Mouse (Mus musculus) bone marrow macrophage, adult 2 months (primary cell): Measurements from ENCODE around the gene Cacng7. TPM values are rescaled to one million over a fixed set of nuclear protein-coding genes. Genes with fewer than 3 reads are reported as not detected.

ENCODE experiments used
- H3K27ac ChIP-seq: 2 replicates; pipeline ENCODE4 v1.5.1; 2012; ENCODE audit warnings: low read depth, low read length; ENCODE audit not compliant: insufficient read depth
- H3K4me1 ChIP-seq: 2 replicates; pipeline ENCODE4 v1.6.1; 2012; ENCODE audit warnings: low read length; ENCODE audit not compliant: control insufficient read depth, insufficient read depth
- H3K4me3 ChIP-seq: 2 replicates; pipeline ENCODE4 v1.5.1; 2012; ENCODE audit warnings: mild to moderate bottlenecking, low read length, moderate library complexity; ENCODE audit not compliant: insufficient read depth
- CTCF ChIP-seq: IDR thresholded peaks from 2 replicates; pipeline ENCODE4 v1.5.1; 2012; ENCODE audit warnings: low read depth, mild to moderate bottlenecking, low read length, moderate library complexity
- POLR2A ChIP-seq: IDR thresholded peaks from 2 replicates; pipeline ENCODE4 v1.6.1; 2012; ENCODE audit warnings: mild to moderate bottlenecking, low read depth, low read length, borderline replicate concordance
- polyA plus RNA-seq: library from polyadenylated mRNA; stranded (reverse); fragments of >200 nt; gene quantifications from 2 replicates; pipeline ENCODE4 v1.2.4, GENCODE M21; 2012; ENCODE audit not compliant: missing spikeins, insufficient read depth, insufficient read length

Cacng7 gene
- polyA plus RNA-seq = 0.48 TPM in 1 of 2 replicates, not detected in the other

DNA sequence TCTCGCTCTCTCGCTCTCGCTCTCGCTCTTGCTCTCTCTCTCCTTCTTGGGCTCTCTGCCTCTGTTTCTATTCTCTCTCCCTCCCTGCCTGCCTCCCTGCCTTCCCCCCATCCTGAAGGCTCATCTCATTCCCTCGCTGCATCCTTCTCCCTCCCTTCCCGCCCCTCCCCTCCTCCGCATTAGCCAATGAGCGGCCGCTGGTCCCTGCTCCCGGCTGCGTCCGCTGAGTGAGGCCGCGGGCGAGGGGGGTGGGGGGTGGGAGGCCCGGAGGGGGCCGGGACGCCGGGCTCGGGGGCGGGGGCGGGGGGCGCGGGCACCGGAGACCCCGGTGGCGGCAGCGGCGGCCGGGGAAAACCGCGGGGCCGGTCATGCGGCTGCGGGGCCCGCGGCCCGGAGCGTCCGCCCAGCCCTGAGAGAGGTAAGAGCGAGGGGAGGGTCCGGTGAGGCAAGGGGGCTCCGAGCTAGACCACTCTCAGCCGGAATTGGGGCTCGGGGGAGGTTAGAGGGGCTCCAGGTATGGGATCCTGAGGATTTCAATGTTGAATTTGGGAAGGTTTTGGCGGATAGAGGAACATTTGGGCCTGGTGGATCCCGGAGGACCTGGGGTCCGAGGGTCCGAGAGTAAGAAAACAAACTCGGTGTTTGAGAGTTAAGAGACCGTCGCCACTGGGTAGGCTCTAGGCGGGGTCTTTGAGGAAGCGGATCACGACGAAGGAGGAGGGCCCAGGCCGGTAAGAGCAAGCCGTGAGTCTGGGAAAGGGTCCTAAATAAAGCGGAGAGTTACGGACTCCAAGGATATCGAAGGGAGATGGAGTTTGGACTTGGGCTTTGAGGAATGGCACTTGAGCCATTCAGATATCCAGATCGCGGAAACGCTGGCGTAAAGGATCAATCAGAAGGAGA lies at the start of gene Cacng7:
TSS of gene Cacng7 (plus strand) at position 337 of the 903 bp plus-strand sequence.
- Histone ChIP-seq H3K27ac (no peak within 1 kb of the TSS), H3K4me1 (no peaks in the 10 kb centered on the region), H3K4me3 (no peak within 1 kb of the TSS)
- no peak for TF ChIP-seq CTCF
- no peak for TF ChIP-seq POLR2A

DNA sequence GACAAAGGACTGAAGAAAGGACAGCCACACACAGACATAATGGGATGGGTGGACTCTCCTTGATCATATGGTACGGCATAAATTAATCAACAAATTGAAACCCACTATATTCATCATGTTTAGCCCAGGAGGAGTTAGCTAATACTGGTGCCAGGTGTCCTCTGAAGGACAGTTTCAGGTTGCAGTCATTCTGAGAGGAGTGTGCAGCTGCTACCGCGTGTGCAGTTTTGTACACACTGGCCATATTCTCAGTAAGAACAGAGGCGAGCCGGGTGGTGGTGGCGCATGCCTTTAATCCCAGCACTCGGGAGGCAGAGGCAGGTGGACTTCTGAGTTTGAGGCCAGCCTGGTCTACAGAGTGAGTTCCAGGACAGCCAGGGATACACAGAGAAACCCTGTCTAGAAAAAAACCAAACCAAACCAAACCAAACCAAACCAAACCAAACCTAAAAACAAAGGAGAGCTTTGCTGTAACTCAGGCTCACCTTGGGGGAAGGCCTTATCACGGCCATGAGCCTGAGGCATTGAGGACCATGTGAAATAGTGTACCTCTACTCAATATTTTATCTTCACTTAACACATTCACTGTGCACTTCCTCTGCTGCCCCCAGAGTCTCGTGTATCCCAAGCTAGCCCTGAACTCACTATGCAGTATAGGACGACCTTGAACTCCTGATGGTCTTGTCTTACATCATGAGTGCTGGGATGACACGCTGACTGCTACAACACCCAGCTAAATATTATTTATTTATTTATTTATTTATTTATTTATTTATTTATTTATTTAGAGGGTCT lies 49.5 kb upstream of the Cacng7 start:
- TF ChIP-seq POLR2A (no peak), CTCF (no peak)
- H3K27ac ChIP-seq = no peak overlapping the region
- H3K4me1 ChIP-seq = peaks cover 31% of the 10 kb centered on the region
- H3K4me3 ChIP-seq = no peak overlapping the region

DNA sequence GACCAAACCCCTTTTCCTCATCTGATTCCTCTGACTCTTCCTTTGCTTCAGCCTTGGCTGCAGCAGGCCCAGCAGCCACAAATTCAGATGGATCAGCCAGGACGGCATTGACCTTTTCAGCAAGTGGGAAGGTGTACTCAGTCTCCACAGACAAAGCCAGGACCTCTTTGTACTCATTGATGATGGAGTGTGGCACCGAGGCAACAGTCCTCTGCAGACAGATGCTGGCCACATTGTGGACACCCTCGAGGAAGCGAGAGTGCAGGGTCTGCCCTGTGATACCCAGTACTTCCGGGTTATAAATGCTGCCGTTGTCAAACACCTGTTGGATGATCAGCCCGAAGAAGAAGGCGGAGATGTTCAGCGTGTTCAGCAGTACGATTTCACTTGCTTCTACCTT lies 48.2 kb upstream of the Cacng7 start:
- Histone ChIP-seq H3K4me3 (no peak overlapping the region), H3K4me1 (peaks cover 35% of the 10 kb centered on the region), H3K27ac (no peak overlapping the region)
- TF ChIP-seq POLR2A = no peak
- no peak for TF ChIP-seq CTCF

DNA sequence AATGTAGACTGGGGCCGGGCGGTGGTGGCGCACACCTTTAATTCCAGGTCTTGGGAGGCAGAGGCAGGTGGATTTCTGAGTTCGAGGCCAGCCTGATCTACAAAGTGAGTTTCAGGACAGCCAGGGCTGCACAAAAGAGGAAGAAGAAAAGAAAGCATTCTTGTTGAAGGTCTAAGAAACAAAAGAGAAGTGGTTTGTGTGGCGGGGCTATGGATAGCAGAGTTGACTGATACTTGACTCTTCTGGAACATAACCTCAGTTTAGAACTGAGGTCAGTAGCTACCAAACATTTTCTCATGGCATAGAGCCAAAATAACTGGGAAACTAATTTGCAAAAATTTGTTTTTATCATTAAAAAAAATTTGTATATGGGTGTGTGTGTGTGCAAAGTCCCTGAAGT lies 46.7 kb upstream of the Cacng7 start:
- no peak overlapping the region for H3K27ac ChIP-seq

DNA sequence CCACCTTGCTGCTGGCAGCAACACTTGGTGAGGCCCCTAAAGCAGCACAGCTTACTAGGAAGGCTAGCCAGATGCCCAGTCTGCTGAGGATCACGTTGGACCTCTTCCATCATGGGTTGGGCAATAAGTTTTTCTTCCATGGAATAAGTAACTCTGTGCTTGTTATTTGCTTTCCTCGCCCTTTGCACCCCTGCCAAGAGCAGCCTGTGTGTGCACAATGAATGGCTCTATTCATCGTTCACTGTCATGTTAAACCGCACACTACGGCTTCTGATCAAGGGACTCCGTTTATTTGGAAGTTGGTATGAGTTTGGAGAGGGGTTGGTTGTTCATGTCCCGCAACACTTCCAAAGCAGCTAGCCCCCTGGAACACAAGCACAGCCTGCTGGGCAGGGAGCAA lies 45.6 kb upstream of the Cacng7 start:
- no peak overlapping the region for H3K4me3 ChIP-seq
- no peak overlapping the region for H3K27ac ChIP-seq
- TF ChIP-seq CTCF = no peak
- no peak for TF ChIP-seq POLR2A
- H3K4me1 ChIP-seq = peaks cover 33% of the 10 kb centered on the region

More for the DNA sequence above, 46.7 kb upstream of the Cacng7 start:
- Histone ChIP-seq H3K4me1 (peaks cover 31% of the 10 kb centered on the region), H3K4me3 (no peak overlapping the region)
- TF ChIP-seq POLR2A (no peak), CTCF (no peak)

DNA sequence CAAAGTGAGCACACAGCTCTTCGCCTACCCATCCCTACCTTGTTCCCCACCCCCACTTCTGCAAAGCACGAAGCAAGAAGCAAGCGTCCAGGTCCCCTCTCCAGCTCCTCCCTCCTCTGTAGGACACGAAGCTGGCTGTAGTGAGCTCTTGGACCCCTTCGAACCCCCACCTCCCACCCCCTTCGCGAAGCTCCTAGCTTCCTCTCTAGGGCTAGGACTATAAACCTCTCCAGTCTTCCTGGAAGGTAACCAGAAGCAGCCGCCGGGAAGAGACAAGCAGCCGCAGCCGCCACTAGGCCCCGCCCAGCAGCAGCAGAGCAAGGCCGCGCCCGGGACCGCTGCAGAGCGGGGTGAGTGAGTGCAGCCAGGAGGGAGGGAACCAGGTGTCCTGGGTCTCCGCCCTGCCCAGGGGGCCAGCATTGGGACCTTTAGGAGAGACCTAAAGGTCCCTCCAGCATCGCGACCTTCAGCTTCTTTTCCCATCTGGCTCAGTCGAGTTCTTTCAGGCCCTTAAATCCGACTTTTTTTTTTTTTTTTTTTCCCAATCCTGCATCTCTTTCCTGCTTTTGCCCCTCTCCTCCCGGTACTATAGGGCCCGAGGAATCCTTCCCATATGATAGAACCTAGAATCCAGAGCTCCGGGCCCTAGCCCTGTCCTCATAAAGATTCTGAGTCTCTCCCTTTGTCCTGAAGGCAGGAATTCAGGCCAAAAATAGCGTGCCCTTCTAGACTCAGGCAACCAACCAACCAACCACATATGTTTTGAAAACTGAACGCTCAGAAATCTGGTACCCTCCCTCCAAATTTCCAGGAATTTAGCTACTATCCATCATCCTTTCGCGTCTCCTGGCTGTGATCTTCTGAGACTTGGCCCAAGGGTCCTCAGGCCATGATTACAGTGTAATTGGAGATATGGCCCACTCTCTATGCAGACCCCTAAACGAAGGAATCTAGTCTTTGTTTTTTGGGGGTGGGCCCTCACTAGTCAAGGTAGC lies 43.5 kb upstream of the Cacng7 start, which contains the start of the genes Myadm and Prkcg:
TSS of gene Myadm (plus strand) at position 105 of the 995 bp plus-strand sequence.
TSS of gene Prkcg (plus strand) at position 204 of the 995 bp plus-strand sequence.
- TF ChIP-seq CTCF (no peak), POLR2A (no peak)
- Histone ChIP-seq H3K27ac (peak within 1 kb of the TSS; percentile 17), H3K4me3 (peak within 1 kb of the TSS; percentile 58), H3K4me1 (peaks cover 40% of the 10 kb centered on the region)

DNA sequence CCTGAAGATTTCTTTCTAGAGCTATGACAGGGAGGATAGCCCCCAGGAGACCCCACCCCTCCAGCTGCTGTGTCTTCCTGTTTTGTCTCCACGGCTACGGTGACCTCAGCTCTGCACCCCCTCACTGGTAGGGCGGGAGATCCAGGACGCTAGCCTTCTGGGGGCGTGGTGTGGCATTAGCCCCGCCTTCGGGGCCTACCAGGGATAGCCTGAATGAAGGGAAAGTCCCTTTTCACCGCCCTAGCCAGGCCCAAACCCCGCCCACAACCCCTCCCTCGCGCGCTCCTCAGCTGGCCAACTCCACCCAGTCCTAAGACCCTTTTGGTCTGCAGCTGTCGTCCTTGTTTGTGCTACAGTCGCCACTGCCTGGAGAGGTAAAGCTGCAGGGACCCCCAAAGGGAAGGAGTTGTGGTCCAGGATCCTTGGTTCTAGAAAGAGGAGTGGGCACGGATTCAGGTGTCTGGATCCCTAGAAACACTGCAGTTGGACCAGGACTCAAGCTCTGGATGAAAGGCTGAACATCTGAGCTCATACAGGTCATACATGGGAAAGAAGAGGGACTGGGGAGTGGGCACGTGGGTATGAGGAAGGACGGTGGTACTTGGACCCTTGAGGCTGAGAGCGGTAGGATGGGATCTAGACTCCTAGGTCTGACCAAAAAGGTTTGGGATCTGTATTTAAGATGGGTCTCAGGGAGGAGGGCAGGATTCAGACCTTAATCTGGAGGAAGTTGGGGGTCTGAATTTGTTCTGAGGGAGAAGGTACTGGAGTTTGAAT lies 42.3 kb upstream of the Cacng7 start:
- peak overlapping the region; percentile 26 for H3K27ac ChIP-seq
- peaks cover 46% of the 10 kb centered on the region for H3K4me1 ChIP-seq
- H3K4me3 ChIP-seq = peak overlapping the region; percentile 63
- TF ChIP-seq POLR2A (no peak), CTCF (no peak)

DNA sequence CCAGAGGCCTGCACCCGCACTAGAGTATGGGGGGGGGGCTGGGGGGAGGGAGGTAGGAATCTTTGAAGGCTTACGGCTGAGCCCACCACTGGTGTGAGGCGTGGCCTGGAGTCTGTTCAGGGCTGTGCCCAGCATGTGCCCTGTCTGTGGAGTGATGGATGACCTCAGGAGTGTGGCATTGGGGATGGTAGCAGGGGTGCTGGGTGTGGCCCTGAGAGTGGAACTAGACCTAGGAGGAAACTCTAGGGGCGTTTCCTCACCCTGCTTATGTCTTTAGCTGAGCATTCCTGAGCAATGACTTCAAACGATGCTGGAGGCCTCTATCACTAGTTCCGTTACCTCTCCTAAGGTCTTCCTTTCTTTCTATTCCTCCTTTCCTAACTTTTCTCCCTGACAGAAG lies 41.6 kb upstream of the Cacng7 start:
- Histone ChIP-seq H3K4me1 (peaks cover 47% of the 10 kb centered on the region), H3K27ac (no peak overlapping the region), H3K4me3 (peak overlapping the region; percentile 63; the same call in 1 of the 2 replicates)
- no peak for TF ChIP-seq POLR2A
- no peak for TF ChIP-seq CTCF
